Mouse (Mus musculus) midbrain, embryonic 16.5 days (tissue): ENCODE results near the gene Zan. TPM values are rescaled to one million over a fixed set of nuclear protein-coding genes. Genes with fewer than 3 reads are reported as not detected.

Experiments used
- ATAC-seq: fragments of 200-750 bp; cut with Nextera tagmentation; 2 replicates; pipeline ENCODE4 v1.8.0; 2017; ENCODE audit warnings: moderate TSS enrichment
- H3K27ac ChIP-seq: fragments of 300-500 bp; sonication (generic); 2 replicates; pipeline ENCODE4 v1.5.1; 2014; ENCODE audit warnings: mild to moderate bottlenecking, low read length, mixed read lengths
- H3K27me3 ChIP-seq: fragments of 300-500 bp; sonication (generic); 2 replicates; pipeline ENCODE4 v1.6.1; 2014; ENCODE audit warnings: low read depth, low read length, mixed read lengths; ENCODE audit not compliant: control insufficient read depth, insufficient read depth
- H3K36me3 ChIP-seq: fragments of 300-500 bp; sonication (generic); 2 replicates; pipeline ENCODE4 v1.6.1; 2014; ENCODE audit warnings: mild to moderate bottlenecking, low read length, moderate library complexity, mixed read lengths; ENCODE audit not compliant: control insufficient read depth, insufficient read depth
- H3K4me1 ChIP-seq: fragments of 300-500 bp; sonication (generic); 2 replicates; pipeline ENCODE4 v1.6.1; 2014; ENCODE audit warnings: mild to moderate bottlenecking, low read length, mixed read lengths; ENCODE audit not compliant: control insufficient read depth, insufficient read depth
- H3K4me2 ChIP-seq: fragments of 300-500 bp; sonication (generic); 2 replicates; pipeline ENCODE4 v1.6.1; 2014; ENCODE audit warnings: mild to moderate bottlenecking, low read length, mixed read lengths
- H3K4me3 ChIP-seq: fragments of 300-500 bp; sonication (generic); 2 replicates; pipeline ENCODE4 v1.5.1; 2014; ENCODE audit warnings: low read depth, mild to moderate bottlenecking, low read length, moderate library complexity, mixed read lengths
- H3K9ac ChIP-seq: fragments of 300-500 bp; sonication (generic); 2 replicates; pipeline ENCODE4 v1.6.1; 2014; ENCODE audit warnings: low read depth, low read length, mixed read lengths
- H3K9me3 ChIP-seq: fragments of 300-500 bp; sonication (generic); replicated peaks from 2 replicates; pipeline ENCODE4 v1.6.1; 2014; ENCODE audit warnings: mild to moderate bottlenecking, low read length, mixed read lengths; ENCODE audit not compliant: control insufficient read depth, poor library complexity, severe bottlenecking
- WGBS: fragments of 180-500 bp; shearing (Covaris S2); extraction: QIAGEN DNeasy Blood & Tissue Kit; methylation state at CpG from one replicate; pipeline ENCODE4 v1.1.7; 2014; 5-methylcytosine and 5-hydroxymethylcytosine counted together
- polyA plus RNA-seq: library from polyadenylated mRNA; unstranded; fragments of >200 nt; fragmentation: Nextera tagmentation; extraction: Ambion mirVana; gene quantifications from 2 replicates; pipeline ENCODE4 v1.2.1, GENCODE M21; 2015

Zan gene
- polyA plus RNA-seq, 1 experiment from 2014 or later = 0.18 TPM

GRCm38 (mm10) chr5:137510014-137510501 is 33.2 kb upstream of the Zan start:
- Histone ChIP-seq H3K4me1 (peaks cover 39% of the 10 kb centered on the region), H3K27ac (peak overlapping the region; percentile 84), H3K9me3 (no peaks in the 10 kb centered on the region), H3K4me2 (peak overlapping the region; percentile 50), H3K9ac (peak overlapping the region; percentile 98), H3K27me3 (no peaks in the 10 kb centered on the region), H3K36me3 (no peaks in the 10 kb centered on the region), H3K4me3 (peak overlapping the region; percentile 92)
- ATAC-seq = peak; percentile 67
- 2% methylated on average over 36 of the region's 52 CpGs for WGBS

GRCm38 (mm10) chr5:137504041-137504440 is 27.2 kb upstream of the Zan start:
- no peak overlapping the region for H3K9ac ChIP-seq
- H3K27ac ChIP-seq = no peak overlapping the region
- peaks cover 12% of the 10 kb centered on the region for H3K4me1 ChIP-seq
- H3K4me3 ChIP-seq = no peak overlapping the region
- no peaks in the 10 kb centered on the region for H3K36me3 ChIP-seq
- no peak overlapping the region for H3K4me2 ChIP-seq
- no peaks in the 10 kb centered on the region for H3K27me3 ChIP-seq
- WGBS = 81% methylated on average over 6 of the region's 6 CpGs
- no peaks in the 10 kb centered on the region for H3K9me3 ChIP-seq
- ATAC-seq = no peak

- H3K27ac ChIP-seq = peak overlapping the region; percentile 95
- H3K9ac ChIP-seq = peak overlapping the region; percentile 67
- no peaks in the 10 kb centered on the region for H3K27me3 ChIP-seq
- H3K36me3 ChIP-seq = no peaks in the 10 kb centered on the region
- WGBS = 0% methylated on average over 30 of the region's 30 CpGs
- ATAC-seq = peak; percentile 83
- H3K4me1 ChIP-seq = peaks cover 12% of the 10 kb centered on the region
- no peaks in the 10 kb centered on the region for H3K9me3 ChIP-seq
- peak overlapping the region; percentile 55 for H3K4me3 ChIP-seq
- peak overlapping the region; percentile 56 for H3K4me2 ChIP-seq
Observed at GRCm38 (mm10) chr5:137502667-137503110, 25.8 kb upstream of the Zan start.

DNA sequence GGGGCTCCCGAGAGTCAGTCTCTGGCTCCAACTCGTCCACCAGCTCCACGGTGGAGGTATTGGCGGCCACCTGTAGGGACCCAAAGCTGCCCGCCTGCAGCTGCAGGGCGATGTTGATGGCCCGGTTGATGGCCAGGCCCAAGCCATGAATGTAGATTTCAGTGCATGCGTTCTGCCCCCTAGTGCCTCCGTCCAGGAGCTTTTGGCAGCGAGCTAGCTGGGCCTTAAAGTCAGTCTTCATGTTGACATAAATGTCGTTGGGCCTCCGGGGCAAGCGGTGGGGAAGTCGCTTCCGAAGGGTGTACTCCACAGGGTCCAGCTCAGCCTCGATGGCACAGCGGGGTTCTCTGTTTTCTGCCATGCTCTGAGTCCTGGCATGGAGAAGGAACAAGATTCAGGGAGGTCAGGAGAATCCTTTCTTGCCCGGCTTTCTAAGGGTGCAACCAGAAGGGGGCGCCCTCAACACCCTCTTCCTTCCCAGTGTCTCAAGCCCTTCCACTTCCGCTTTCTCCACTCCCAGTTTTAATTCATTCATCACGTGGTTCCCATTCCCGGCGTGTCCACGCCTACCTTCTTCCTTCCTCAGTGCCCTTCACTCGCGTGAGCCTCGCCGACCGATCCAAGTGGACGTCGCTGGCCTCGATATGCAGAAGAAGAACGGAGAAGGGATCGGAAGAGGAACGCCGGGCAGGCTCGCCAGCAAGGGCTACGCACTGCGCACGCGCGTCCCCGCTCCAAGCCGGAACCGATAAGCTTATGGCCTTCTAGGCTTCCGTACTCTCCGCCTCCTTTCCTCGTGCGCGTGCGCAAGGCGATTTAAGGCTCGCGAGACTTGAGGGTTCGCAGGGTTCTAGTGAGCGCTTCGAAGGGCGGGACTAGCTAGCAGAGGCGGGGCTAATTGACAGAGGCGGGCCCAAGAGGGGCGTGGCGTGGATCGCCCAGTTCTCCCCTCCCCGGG is 25.1 kb upstream of the Zan start, which contains the start of gene Pop7:
TSS of gene Pop7 (minus strand) at position 810 of the 958 bp plus-strand sequence.
- Histone ChIP-seq H3K4me1 (peaks cover 12% of the 10 kb centered on the region), H3K36me3 (no peaks in the 10 kb centered on the region), H3K27me3 (no peaks in the 10 kb centered on the region), H3K4me3 (peak within 1 kb of the TSS; percentile 55), H3K27ac (peak within 1 kb of the TSS; percentile 95), H3K9ac (peak within 1 kb of the TSS; percentile 76), H3K9me3 (no peaks in the 10 kb centered on the region), H3K4me2 (peak within 1 kb of the TSS; percentile 92)
- peak; percentile 95 for ATAC-seq
- WGBS = 1% methylated on average over 64 of the region's 64 CpGs

DNA sequence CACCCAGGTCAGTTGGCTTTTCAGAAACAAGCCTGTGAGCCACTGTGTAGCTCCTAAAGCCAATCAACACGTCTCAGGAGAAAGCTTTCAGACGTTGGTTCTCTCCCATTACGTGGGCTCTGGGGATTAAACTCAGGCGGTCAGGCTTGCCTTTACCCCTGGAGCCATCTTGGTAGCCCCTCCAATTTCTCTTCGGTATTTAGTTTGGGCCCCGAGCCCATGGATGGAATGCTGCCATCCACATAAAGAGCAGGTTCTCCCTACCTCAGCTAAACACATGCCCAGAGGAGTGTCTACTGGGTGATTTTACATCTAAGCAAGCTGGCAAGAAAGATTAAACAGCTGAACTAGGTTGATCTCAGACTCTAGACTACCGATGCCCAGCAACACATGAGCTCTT is 23.3 kb upstream of the Zan start:
- Histone ChIP-seq H3K4me3 (no peak overlapping the region), H3K4me2 (no peak overlapping the region), H3K4me1 (peaks cover 12% of the 10 kb centered on the region), H3K9ac (no peak overlapping the region), H3K27ac (no peak overlapping the region), H3K36me3 (no peaks in the 10 kb centered on the region), H3K9me3 (no peaks in the 10 kb centered on the region), H3K27me3 (no peaks in the 10 kb centered on the region)
- WGBS = 92% methylated on average over 7 of the region's 7 CpGs
- no peak for ATAC-seq

DNA sequence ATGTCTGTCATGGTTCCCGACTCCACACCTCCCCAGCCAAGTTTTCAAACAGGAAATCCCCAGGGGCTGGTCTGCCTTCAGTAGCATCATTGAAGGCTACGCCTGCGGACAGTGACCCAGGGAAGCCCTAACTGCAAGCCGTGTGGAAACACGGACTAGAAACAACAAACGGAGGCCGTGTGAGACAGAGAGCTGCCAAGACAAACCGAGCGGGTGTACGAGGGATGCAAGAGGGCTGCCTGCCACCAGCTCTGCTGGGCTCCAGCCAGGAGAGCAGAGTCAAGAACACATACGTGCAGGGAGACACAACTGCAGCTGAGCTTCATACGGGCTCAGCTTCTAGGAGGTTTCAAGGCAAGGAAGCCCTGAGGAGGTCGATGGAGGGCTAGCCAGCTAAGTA is 17.0 kb upstream of the Zan start:
- 82% methylated on average over 13 of the region's 13 CpGs for WGBS
- no peak overlapping the region for H3K4me3 ChIP-seq
- no peak for ATAC-seq

DNA sequence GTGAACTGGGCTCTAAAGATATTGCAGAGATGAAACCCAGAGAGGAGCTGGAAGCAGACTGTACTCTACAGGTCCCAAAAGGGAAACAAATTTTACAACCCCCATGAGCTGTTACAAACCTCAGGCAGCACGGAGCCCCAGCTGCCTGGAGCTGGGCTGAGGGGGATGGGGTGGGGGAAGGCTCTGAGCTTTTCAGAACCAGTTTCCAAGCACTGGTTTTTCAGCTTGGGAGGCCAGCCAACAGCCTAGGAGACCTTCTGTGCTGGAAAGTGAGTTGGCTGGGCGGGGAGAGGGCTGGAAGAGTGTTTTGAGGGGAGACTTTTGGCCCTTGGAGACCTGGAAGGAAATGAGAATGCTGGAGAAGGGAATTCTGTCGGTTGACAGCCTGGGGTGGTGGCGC is 14.7 kb upstream of the Zan start:
- Histone ChIP-seq H3K9me3 (no peaks in the 10 kb centered on the region), H3K4me3 (no peak overlapping the region), H3K36me3 (no peaks in the 10 kb centered on the region), H3K27ac (no peak overlapping the region), H3K9ac (no peak overlapping the region), H3K27me3 (no peaks in the 10 kb centered on the region), H3K4me2 (no peak overlapping the region), H3K4me1 (no peaks in the 10 kb centered on the region)
- WGBS = 67% methylated on average over 4 of the region's 4 CpGs
- ATAC-seq = no peak

More for the DNA sequence above, 17.0 kb upstream of the Zan start:
- H3K36me3 ChIP-seq = no peaks in the 10 kb centered on the region
- H3K4me1 ChIP-seq = no peaks in the 10 kb centered on the region
- H3K9me3 ChIP-seq = no peaks in the 10 kb centered on the region
- H3K4me2 ChIP-seq = no peak overlapping the region
- no peak overlapping the region for H3K9ac ChIP-seq
- no peak overlapping the region for H3K27ac ChIP-seq
- no peaks in the 10 kb centered on the region for H3K27me3 ChIP-seq

- no peaks in the 10 kb centered on the region for H3K36me3 ChIP-seq
- WGBS = 93% methylated on average over 7 of the region's 7 CpGs
- ATAC-seq = no peak
Observed at GRCm38 (mm10) chr5:137487616-137488015, 10.8 kb upstream of the Zan start.

GRCm38 (mm10) chr5:137485851-137486155 is 8.9 kb upstream of the Zan start:
- WGBS = 2% methylated on average over 17 of the region's 17 CpGs
- peaks cover 9% of the 10 kb centered on the region for H3K27me3 ChIP-seq
- H3K4me3 ChIP-seq = peak overlapping the region; percentile 7; the same call in 1 of the 2 replicates
- ATAC-seq = no peak
- H3K4me2 ChIP-seq = peak overlapping the region; percentile 47
- no peak overlapping the region for H3K27ac ChIP-seq
- no peaks in the 10 kb centered on the region for H3K36me3 ChIP-seq
- H3K4me1 ChIP-seq = peaks cover 3% of the 10 kb centered on the region; the same call in 1 of the 2 replicates
- H3K9me3 ChIP-seq = no peaks in the 10 kb centered on the region
- no peak overlapping the region for H3K9ac ChIP-seq

More at GRCm38 (mm10) chr5:137487616-137488015, 10.8 kb upstream of the Zan start:
- H3K27ac ChIP-seq = no peak overlapping the region
- H3K9ac ChIP-seq = no peak overlapping the region
- peaks cover 3% of the 10 kb centered on the region; the same call in 1 of the 2 replicates for H3K4me1 ChIP-seq
- H3K4me3 ChIP-seq = no peak overlapping the region
- H3K4me2 ChIP-seq = no peak overlapping the region
- H3K9me3 ChIP-seq = no peaks in the 10 kb centered on the region
- H3K27me3 ChIP-seq = peaks cover 9% of the 10 kb centered on the region
